Mouse (Mus musculus) kidney, embryonic 15.5 days (tissue): ENCODE data around the gene Pld4. TPM values are rescaled to one million over a fixed set of nuclear protein-coding genes. Genes with fewer than 3 reads are reported as not detected.
"Not testable (repeated sequence)": the region's sequence is repeated elsewhere in the genome, so short reads cannot be mapped to it uniquely, and the experiment has no call there.

Source experiments
- ATAC-seq: fragments of 200-750 bp; cut with Nextera tagmentation; replicated peaks from 2 replicates; pipeline ENCODE4 v1.8.0; 2017; ENCODE audit warnings: moderate TSS enrichment; ENCODE audit not compliant: low FRiP score
- H3K27ac ChIP-seq: fragments of 300-500 bp; sonication (generic); 2 replicates; pipeline ENCODE4 v1.5.1; 2015; ENCODE audit warnings: mild to moderate bottlenecking, inconsistent platforms
- H3K27me3 ChIP-seq: fragments of 300-500 bp; sonication (generic); 2 replicates; pipeline ENCODE4 v1.6.1; 2015; ENCODE audit warnings: inconsistent platforms
- H3K36me3 ChIP-seq: fragments of 300-500 bp; sonication (generic); 2 replicates; pipeline ENCODE4 v1.6.1; 2015; ENCODE audit warnings: inconsistent platforms
- H3K4me1 ChIP-seq: fragments of 300-500 bp; sonication (generic); 2 replicates; pipeline ENCODE4 v1.6.1; 2015; ENCODE audit warnings: inconsistent platforms
- H3K4me2 ChIP-seq: fragments of 300-500 bp; sonication (generic); 2 replicates; pipeline ENCODE4 v1.6.1; 2015; ENCODE audit warnings: moderate library complexity, mild to moderate bottlenecking, inconsistent platforms
- H3K4me3 ChIP-seq: fragments of 300-500 bp; sonication (generic); replicated peaks from 2 replicates; pipeline ENCODE4 v1.5.1; 2015; ENCODE audit warnings: mild to moderate bottlenecking, inconsistent platforms
- H3K9ac ChIP-seq: fragments of 300-500 bp; sonication (generic); 2 replicates; pipeline ENCODE4 v1.6.1; 2015; ENCODE audit warnings: mild to moderate bottlenecking, inconsistent platforms
- H3K9me3 ChIP-seq: fragments of 300-500 bp; sonication (generic); replicated peaks from 2 replicates; pipeline ENCODE4 v1.6.1; 2016; ENCODE audit warnings: inconsistent platforms
- WGBS: fragments of 180-500 bp; shearing (Covaris S2); methylation state at CpG from one replicate; pipeline ENCODE4 v1.1.7; 2015; ENCODE audit warnings: mixed read lengths; 5-methylcytosine and 5-hydroxymethylcytosine counted together
- microRNA-seq: library from miRNA; unstranded; fragments of <30 nt; microRNA quantifications from one replicate; pipeline ENCODE4, GENCODE M21; 2016
- polyA plus RNA-seq: library from polyadenylated mRNA; unstranded; fragments of >200 nt; fragmentation: Nextera tagmentation; extraction: Ambion mirVana; gene quantifications from 2 replicates; pipeline ENCODE4 v1.2.1, GENCODE M21; 2015

Pld4 gene
- polyA plus RNA-seq, 1 experiment from 2014 or later = 10.4 TPM

- WGBS = under 1% methylated on average over 64 of the region's 64 CpGs
- peak within 1 kb of the TSS; percentile 69 for H3K27ac ChIP-seq
- peak; percentile 92 for ATAC-seq
Observed at GRCm38 (mm10) chr12:112808587-112809364, 48.3 kb downstream of the Pld4 start, which contains the start of gene Clba1. Gene Clba1 (plus strand): TSS chr12:112808937.

GRCm38 (mm10) chr12:112809641-112810040 is 49.2 kb downstream of the Pld4 start:
- WGBS = 20% methylated on average over 8 of the region's 8 CpGs
- Histone ChIP-seq H3K4me1 (peaks cover 29% of the 10 kb centered on the region), H3K4me2 (peak overlapping the region; percentile 99), H3K9ac (peak overlapping the region; percentile 59), H3K27ac (peak overlapping the region; percentile 69), H3K9me3 (no peaks in the 10 kb centered on the region), H3K4me3 (peak overlapping the region; percentile 82), H3K27me3 (peaks cover 13% of the 10 kb centered on the region; the same call in 1 of the 2 replicates), H3K36me3 (peaks cover 9% of the 10 kb centered on the region; the same call in 1 of the 2 replicates)
- ATAC-seq = no peak

More at GRCm38 (mm10) chr12:112808587-112809364, 48.3 kb downstream of the Pld4 start, which contains the start of gene Clba1:
- peak within 1 kb of the TSS; percentile 99 for H3K4me2 ChIP-seq
- H3K9me3 ChIP-seq = no peaks in the 10 kb centered on the region
- peaks cover 6% of the 10 kb centered on the region; the same call in 1 of the 2 replicates for H3K36me3 ChIP-seq
- H3K27me3 ChIP-seq = peaks cover 18% of the 10 kb centered on the region; the same call in 1 of the 2 replicates
- peak within 1 kb of the TSS; percentile 82 for H3K4me3 ChIP-seq
- H3K9ac ChIP-seq = peak within 1 kb of the TSS; percentile 59
- peaks cover 28% of the 10 kb centered on the region for H3K4me1 ChIP-seq

- no peaks in the 10 kb centered on the region for H3K9me3 ChIP-seq
- peaks cover 14% of the 10 kb centered on the region for H3K36me3 ChIP-seq
- no peak for ATAC-seq
- H3K4me1 ChIP-seq = peaks cover 29% of the 10 kb centered on the region
- peak overlapping the region; percentile 99 for H3K4me2 ChIP-seq
- H3K27ac ChIP-seq = no peak overlapping the region
- WGBS = 67% methylated on average over 19 of the region's 19 CpGs
- no peak overlapping the region for H3K4me3 ChIP-seq
- peaks cover 7% of the 10 kb centered on the region; the same call in 1 of the 2 replicates for H3K27me3 ChIP-seq
- H3K9ac ChIP-seq = no peak overlapping the region
Observed at GRCm38 (mm10) chr12:112810092-112810885, 49.8 kb downstream of the Pld4 start.

DNA sequence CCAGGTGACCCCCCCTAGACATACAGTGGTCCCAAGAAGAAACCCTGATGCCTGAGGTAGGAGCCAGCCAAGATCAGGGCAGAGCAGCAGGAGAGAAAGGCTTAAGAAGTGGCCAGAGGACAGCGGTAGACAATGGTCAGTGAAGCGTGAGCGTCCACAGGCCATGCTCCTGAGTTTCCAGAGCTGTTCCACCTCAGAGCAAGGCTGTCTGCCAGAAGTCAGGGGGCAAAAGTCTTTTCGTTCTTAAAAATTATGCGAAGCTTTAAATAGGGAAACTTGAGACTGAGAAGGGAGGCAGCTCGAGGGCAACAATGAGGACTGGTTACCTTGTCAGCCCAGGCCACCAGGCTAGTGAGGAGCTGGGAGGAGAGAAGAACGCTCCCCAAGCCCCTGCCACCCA is 52.9 kb downstream of the Pld4 start:
- no peak overlapping the region for H3K4me2 ChIP-seq
- no peaks in the 10 kb centered on the region for H3K27me3 ChIP-seq
- WGBS = 55% methylated on average over 7 of the region's 7 CpGs
- no peak overlapping the region for H3K4me3 ChIP-seq
- no peak for ATAC-seq
- peaks cover 45% of the 10 kb centered on the region for H3K36me3 ChIP-seq
- peaks cover 24% of the 10 kb centered on the region for H3K4me1 ChIP-seq
- no peaks in the 10 kb centered on the region for H3K9me3 ChIP-seq
- H3K9ac ChIP-seq = no peak overlapping the region
- peak overlapping the region; percentile 49; the same call in 1 of the 2 replicates for H3K27ac ChIP-seq

DNA sequence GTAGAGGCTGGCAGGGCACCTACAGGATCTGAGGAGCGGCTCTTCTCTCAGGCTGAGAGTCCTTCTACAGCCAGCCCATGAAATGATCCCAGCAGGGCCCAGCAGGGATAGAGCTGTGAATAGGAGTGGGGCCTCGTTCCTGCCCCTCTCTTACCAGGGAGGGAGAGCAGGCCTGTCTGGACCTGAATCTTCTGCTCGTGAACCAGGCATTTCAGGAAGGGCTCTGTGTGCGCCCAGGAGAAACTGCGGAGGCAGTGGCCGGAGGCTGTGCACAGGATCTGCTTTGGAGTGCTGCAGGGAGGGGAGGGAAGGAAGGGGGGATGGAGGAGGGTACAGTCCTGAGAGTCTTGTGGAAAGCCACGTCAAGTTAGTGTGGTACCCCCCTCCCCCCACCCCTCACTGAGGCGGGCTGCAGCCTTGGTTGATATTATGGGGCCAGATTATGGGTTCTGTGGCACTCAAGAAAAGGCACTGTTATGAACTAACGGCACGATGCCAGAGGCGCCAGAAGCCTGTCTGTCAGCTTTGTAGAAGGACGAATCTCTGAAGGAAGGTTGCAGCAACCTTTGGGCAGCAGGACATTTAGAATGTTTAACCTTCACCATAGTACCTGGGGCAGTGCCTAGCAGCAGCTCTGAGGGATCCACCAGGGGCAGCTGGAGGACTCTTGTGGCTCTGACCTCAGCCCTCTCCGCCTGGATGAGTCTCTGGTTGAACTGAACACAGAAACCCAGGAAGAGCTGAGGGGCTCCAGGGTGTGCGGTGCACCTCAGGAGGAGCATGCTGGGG is 54.4 kb downstream of the Pld4 start:
- Histone ChIP-seq H3K4me3 (no peak overlapping the region), H3K27ac (no peak overlapping the region), H3K36me3 (peaks cover 60% of the 10 kb centered on the region), H3K4me1 (peaks cover 12% of the 10 kb centered on the region), H3K4me2 (no peak overlapping the region), H3K9ac (no peak overlapping the region), H3K9me3 (no peaks in the 10 kb centered on the region), H3K27me3 (no peaks in the 10 kb centered on the region)
- ATAC-seq = no peak
- 74% methylated on average over 14 of the region's 14 CpGs for WGBS

DNA sequence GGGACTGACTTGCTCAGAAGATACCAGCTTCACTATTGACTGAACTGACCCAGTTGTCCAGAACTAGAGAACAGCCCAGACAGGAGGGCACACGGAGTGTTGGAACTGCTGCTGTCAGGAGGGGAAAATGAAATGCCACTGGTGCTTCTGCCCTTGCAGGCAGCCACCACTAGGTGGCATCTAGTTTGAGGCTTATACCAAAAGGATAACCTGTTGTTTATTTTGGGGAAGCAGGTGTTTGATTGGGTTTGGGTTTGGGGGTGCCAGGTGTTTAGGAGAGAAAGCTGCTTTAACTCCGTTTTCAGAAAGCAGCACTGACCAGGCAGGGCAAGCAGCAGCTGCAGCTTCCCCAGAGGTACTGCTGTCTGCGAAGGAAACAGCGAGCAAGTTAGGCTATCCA is 55.8 kb downstream of the Pld4 start:
- no peak for ATAC-seq
- H3K4me3 ChIP-seq = no peak overlapping the region
- no peak overlapping the region for H3K9ac ChIP-seq
- peaks cover 11% of the 10 kb centered on the region; the same call in 1 of the 2 replicates for H3K4me1 ChIP-seq
- peaks cover 73% of the 10 kb centered on the region for H3K36me3 ChIP-seq
- no peaks in the 10 kb centered on the region for H3K27me3 ChIP-seq
- 67% methylated on average over 4 of the region's 4 CpGs for WGBS
- H3K9me3 ChIP-seq = no peaks in the 10 kb centered on the region
- no peak overlapping the region for H3K4me2 ChIP-seq
- no peak overlapping the region for H3K27ac ChIP-seq

- not testable (repeated sequence) for H3K27me3 ChIP-seq, H3K27ac ChIP-seq, H3K4me3 ChIP-seq, H3K9ac ChIP-seq, H3K9me3 ChIP-seq, ATAC-seq, H3K4me2 ChIP-seq
- 82% methylated on average over 7 of the region's 7 CpGs for WGBS
- Histone ChIP-seq H3K36me3 (peaks cover 79% of the 10 kb centered on the region), H3K4me1 (peaks cover 11% of the 10 kb centered on the region; the same call in 1 of the 2 replicates)
Observed at GRCm38 (mm10) chr12:112816866-112817265, 56.4 kb downstream of the Pld4 start.

Small RNA genes lying within 50 kb of the gene (microRNA-seq; reads per million reads assigned to microRNA genes)
- not detected for gene Mir6940

Other genes with a start within 250 kb of the Pld4 start
- gene Tmem179, start 243.9 kb upstream of the Pld4 start, polyA plus RNA-seq = 0.66 and 0.92 TPM in 2 replicates
- 3.8 and 4.8 TPM in 2 replicates for gene Inf2, start 171.9 kb upstream of the Pld4 start, polyA plus RNA-seq
- gene Adssl1, start 140.6 kb upstream of the Pld4 start, polyA plus RNA-seq = 11.6 and 12.4 TPM in 2 replicates
- gene Siva1, start 116.0 kb upstream of the Pld4 start, polyA plus RNA-seq = 255 and 266 TPM in 2 replicates
- gene Akt1, start 85.8 kb upstream of the Pld4 start, polyA plus RNA-seq = 53.7 and 56.7 TPM in 2 replicates
- gene Zbtb42, start 81.8 kb upstream of the Pld4 start, polyA plus RNA-seq = 4.0 and 4.6 TPM in 2 replicates
- 15.8 and 16.6 TPM in 2 replicates for gene Cep170b, start 40.2 kb upstream of the Pld4 start, polyA plus RNA-seq
- gene Ahnak2, start 42.0 kb downstream of the Pld4 start, polyA plus RNA-seq = 1.0 and 1.8 TPM in 2 replicates
- 11.2 and 11.9 TPM in 2 replicates for gene Clba1, start 48.3 kb downstream of the Pld4 start, polyA plus RNA-seq
- 113 and 122 TPM in 2 replicates for gene Cdca4, start 68.8 kb downstream of the Pld4 start, polyA plus RNA-seq
- 0.12 and 0.14 TPM in 2 replicates for gene Gpr132, start 107.6 kb downstream of the Pld4 start, polyA plus RNA-seq
- gene Jag2, start 169.1 kb downstream of the Pld4 start, polyA plus RNA-seq = 3.0 and 3.5 TPM in 2 replicates
- 87.5 and 88.5 TPM in 2 replicates for gene Nudt14, start 181.5 kb downstream of the Pld4 start, polyA plus RNA-seq
- gene Btbd6, start 215.8 kb downstream of the Pld4 start, polyA plus RNA-seq = 24.7 and 25.3 TPM in 2 replicates
- gene Brf1, start 240.0 kb downstream of the Pld4 start, polyA plus RNA-seq = 62.4 and 70.4 TPM in 2 replicates